Mouse (Mus musculus) forebrain, embryonic 12.5 days (tissue): ENCODE measurements around the gene Ear14. TPM values are rescaled to one million over a fixed set of nuclear protein-coding genes. Genes with fewer than 3 reads are reported as not detected.

Experiments
- polyA plus RNA-seq: library from polyadenylated mRNA; unstranded; fragments of >200 nt; fragmentation: Nextera tagmentation; extraction: Ambion mirVana; gene quantifications from 2 replicates; pipeline ENCODE4 v1.2.1, GENCODE M21; 2016

The Ear14 gene
- polyA plus RNA-seq, 1 experiment from 2014 or later = not detected

Other genes starting within 250 kb of the Ear14 start
- 0.42 and 0.60 TPM in 2 replicates for gene Pnp2, start 247.4 kb upstream of the Ear14 start, polyA plus RNA-seq
- gene Rnase10, start 195.6 kb upstream of the Ear14 start, polyA plus RNA-seq = not detected in 2 replicates
- gene Rnase9, start 161.5 kb upstream of the Ear14 start, polyA plus RNA-seq = not detected in 2 replicates
- gene Rnase11, start 153.2 kb upstream of the Ear14 start, polyA plus RNA-seq = not detected in 2 replicates
- not detected in 2 replicates for gene Rnase12, start 145.7 kb upstream of the Ear14 start, polyA plus RNA-seq
- not detected in 2 replicates for gene Olfr750, start 129.0 kb upstream of the Ear14 start, polyA plus RNA-seq
- 8.3 and 9.1 TPM in 2 replicates for gene Rnase4, start 112.3 kb upstream of the Ear14 start, polyA plus RNA-seq
- 1.6 and 1.7 TPM in 2 replicates for gene Ang, start 112.2 kb upstream of the Ear14 start, polyA plus RNA-seq
- not detected in 2 replicates for gene Eddm3b, start 89.0 kb upstream of the Ear14 start, polyA plus RNA-seq
- 0.18 and 0.19 TPM in 2 replicates for gene Rnase6, start 79.5 kb upstream of the Ear14 start, polyA plus RNA-seq
- not detected in 2 replicates for gene Rnase1, start 56.6 kb upstream of the Ear14 start, polyA plus RNA-seq
- gene Rnase2b, start 41.1 kb upstream of the Ear14 start, polyA plus RNA-seq = not detected in 2 replicates
- not detected in 2 replicates for gene Ang2, start 4.2 kb upstream of the Ear14 start, polyA plus RNA-seq
- not detected in 2 replicates for gene Rnase2a, start 52.7 kb downstream of the Ear14 start, polyA plus RNA-seq
- gene Gm7247, start 158.4 kb downstream of the Ear14 start, polyA plus RNA-seq = not detected in 2 replicates
- gene Vmn2r88, start 207.4 kb downstream of the Ear14 start, polyA plus RNA-seq = not detected in 2 replicates
- gene Vmn2r89, start 248.5 kb downstream of the Ear14 start, polyA plus RNA-seq = not detected in 2 replicates